Mouse (Mus musculus) lung, embryonic 14.5 days (tissue): ENCODE data around the gene Tmem159. TPM values are rescaled to one million over a fixed set of nuclear protein-coding genes. Genes with fewer than 3 reads are reported as not detected.

Experiments used
- ATAC-seq: fragments of 200-750 bp; cut with Nextera tagmentation; 2 replicates; pipeline ENCODE4 v1.8.0; 2017; ENCODE audit warnings: mild to moderate bottlenecking, moderate TSS enrichment, moderate library complexity; ENCODE audit not compliant: insufficient read depth
- DNase-seq: peaks from one replicate; pipeline ENCODE4 v3.0.0-alpha.2; 2015
- H3K27ac ChIP-seq: fragments of 300-500 bp; sonication (generic); 2 replicates; pipeline ENCODE4 v1.5.1; 2014; ENCODE audit warnings: low read depth, mild to moderate bottlenecking, moderate library complexity
- H3K27me3 ChIP-seq: fragments of 300-500 bp; sonication (generic); 2 replicates; pipeline ENCODE4 v1.6.1; 2014; ENCODE audit warnings: low read length, control low read depth; ENCODE audit not compliant: insufficient read depth
- H3K36me3 ChIP-seq: fragments of 300-500 bp; sonication (generic); 2 replicates; pipeline ENCODE4 v1.6.1; 2014; ENCODE audit warnings: control low read depth; ENCODE audit not compliant: insufficient read depth
- H3K4me1 ChIP-seq: fragments of 300-500 bp; sonication (generic); 2 replicates; pipeline ENCODE4 v1.6.1; 2014; ENCODE audit warnings: antibody characterized with exemption, control low read depth; ENCODE audit not compliant: insufficient read depth
- H3K4me2 ChIP-seq: fragments of 300-500 bp; sonication (generic); 2 replicates; pipeline ENCODE4 v1.6.1; 2014; ENCODE audit warnings: mild to moderate bottlenecking
- H3K4me3 ChIP-seq: fragments of 300-500 bp; sonication (generic); 2 replicates; pipeline ENCODE4 v1.5.1; 2014; ENCODE audit warnings: low read depth, low read length
- H3K9ac ChIP-seq: fragments of 300-500 bp; sonication (generic); 2 replicates; pipeline ENCODE4 v1.6.1; 2014
- H3K9me3 ChIP-seq: fragments of 300-500 bp; sonication (generic); 2 replicates; pipeline ENCODE4 v1.6.1; 2016; ENCODE audit warnings: low read depth, low read length, control low read depth
- CTCF ChIP-seq: IDR thresholded peaks from 2 replicates; pipeline ENCODE4 v1.5.1; 2016; ENCODE audit warnings: antibody characterized with exemption, low read depth
- WGBS: fragments of 180-500 bp; shearing (Covaris S2); extraction: QIAGEN DNeasy Blood & Tissue Kit; methylation state at CpG from one replicate; pipeline ENCODE4 v1.1.7; 2014; 5-methylcytosine and 5-hydroxymethylcytosine counted together
- polyA plus RNA-seq: library from polyadenylated mRNA; unstranded; fragments of >200 nt; fragmentation: Nextera tagmentation; extraction: Ambion mirVana; gene quantifications from 2 replicates; pipeline ENCODE4 v1.2.1, GENCODE M21; 2014

The Tmem159 gene
- polyA plus RNA-seq, 1 experiment from 2014 or later, result 33.5 TPM

DNA sequence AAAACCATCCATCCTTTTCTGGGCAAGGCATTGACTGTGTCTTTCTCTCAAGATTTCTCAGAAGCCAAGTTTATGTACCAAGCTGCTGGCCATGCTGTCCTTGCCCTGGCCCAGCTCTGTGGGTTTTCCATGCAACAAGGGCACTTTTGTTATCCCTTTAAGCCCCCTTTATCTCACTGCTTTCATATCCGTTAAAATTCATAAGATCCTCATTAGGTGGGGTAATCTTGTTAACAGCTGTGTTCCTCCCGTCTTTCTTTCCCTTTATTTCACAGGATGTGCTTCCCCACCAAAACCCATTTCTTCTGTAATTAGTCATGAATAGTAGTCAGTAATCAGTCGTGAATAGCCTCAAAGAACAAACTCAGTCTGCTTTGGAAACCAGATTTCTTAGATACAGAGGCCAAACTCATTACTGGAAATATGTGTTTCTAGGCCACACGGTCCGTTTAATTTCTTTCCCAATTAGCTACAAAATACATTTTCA lies 55.5 kb downstream of the Tmem159 start:
- WGBS, result 49% methylated on average over 5 of the region's 5 CpGs
- no peaks in the 10 kb centered on the region for H3K9me3 ChIP-seq
- H3K27ac ChIP-seq, result no peak overlapping the region
- H3K27me3 ChIP-seq, result no peaks in the 10 kb centered on the region
- no peak overlapping the region for H3K9ac ChIP-seq
- ATAC-seq, result no peak
- H3K4me1 ChIP-seq, result no peaks in the 10 kb centered on the region
- no peak overlapping the region for H3K4me2 ChIP-seq
- TF ChIP-seq CTCF, result no peak
- H3K36me3 ChIP-seq, result no peaks in the 10 kb centered on the region
- H3K4me3 ChIP-seq, result no peak overlapping the region
- no peak for DNase-seq

DNA sequence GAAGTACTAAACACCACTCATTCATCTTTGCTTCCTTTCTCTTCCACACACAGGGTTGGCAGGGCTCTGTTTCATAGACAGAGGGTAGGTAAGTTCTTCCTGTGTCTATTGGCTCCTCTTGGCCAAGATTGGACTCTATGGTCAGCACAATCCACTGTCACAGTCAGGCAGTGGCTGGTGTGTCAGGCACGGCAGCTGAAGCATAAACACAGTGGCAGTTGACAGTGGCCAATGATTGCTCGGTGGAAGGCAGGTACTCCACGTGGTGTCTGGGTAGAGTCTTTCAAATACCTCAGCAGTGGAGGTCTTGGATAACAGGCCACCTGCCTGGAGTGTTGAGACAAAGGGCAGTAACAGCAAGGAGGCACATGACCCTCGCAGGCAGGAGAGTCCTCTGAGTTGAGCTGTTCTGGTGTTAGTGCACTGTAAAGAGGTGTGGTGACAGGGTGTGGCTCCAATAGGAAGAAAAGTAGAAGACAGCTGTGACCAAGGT lies 56.0 kb downstream of the Tmem159 start:
- H3K4me1 ChIP-seq, result no peaks in the 10 kb centered on the region
- H3K4me3 ChIP-seq, result no peak overlapping the region
- no peak overlapping the region for H3K27ac ChIP-seq
- no peaks in the 10 kb centered on the region for H3K27me3 ChIP-seq
- WGBS, result 23% methylated on average over 4 of the region's 4 CpGs
- no peak for TF ChIP-seq CTCF
- DNase-seq (no peak), ATAC-seq (no peak)
- no peak overlapping the region for H3K4me2 ChIP-seq
- no peaks in the 10 kb centered on the region for H3K36me3 ChIP-seq
- H3K9me3 ChIP-seq, result no peaks in the 10 kb centered on the region
- no peak overlapping the region for H3K9ac ChIP-seq

DNA sequence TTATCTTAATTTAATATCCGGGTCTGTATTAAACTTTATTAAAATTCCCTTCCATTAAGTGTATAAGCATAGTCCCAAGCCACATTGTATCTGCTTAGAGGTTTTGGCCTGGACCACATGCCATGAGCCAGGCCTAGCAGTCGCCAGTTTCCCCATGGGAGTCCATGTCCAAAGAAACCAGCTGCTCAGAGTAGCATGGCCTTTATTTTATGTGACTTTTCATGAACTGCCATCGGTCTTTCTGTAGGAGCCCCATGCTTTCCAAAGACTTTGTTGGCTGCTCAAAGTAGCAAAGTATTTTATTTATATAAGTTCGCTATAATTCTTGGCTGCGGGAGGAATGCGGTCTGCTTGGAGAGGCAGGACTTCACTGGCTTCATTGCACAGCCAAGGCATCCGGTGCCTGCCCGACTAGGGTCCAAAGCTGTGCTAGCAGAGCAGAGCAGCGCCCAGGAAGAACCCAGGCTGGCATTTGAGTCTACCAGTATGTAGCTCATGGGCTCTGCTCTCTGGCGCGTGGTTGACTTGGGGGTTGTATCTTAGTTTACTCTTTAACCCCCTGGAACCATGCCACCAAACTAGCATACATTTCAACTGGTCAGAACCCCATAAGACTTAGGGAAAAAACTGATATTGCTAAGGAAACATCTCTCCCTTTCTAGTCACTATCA lies 61.6 kb downstream of the Tmem159 start:
- Histone ChIP-seq H3K4me2 (no peak overlapping the region), H3K9ac (no peak overlapping the region), H3K27me3 (no peaks in the 10 kb centered on the region), H3K4me3 (no peak overlapping the region), H3K36me3 (no peaks in the 10 kb centered on the region), H3K9me3 (no peaks in the 10 kb centered on the region), H3K4me1 (no peaks in the 10 kb centered on the region), H3K27ac (no peak overlapping the region)
- ATAC-seq, result no peak
- TF ChIP-seq CTCF, result no peak
- DNase-seq, result peak; percentile 37
- 76% methylated on average over 11 of the region's 11 CpGs for WGBS

Other genes starting within 250 kb of the Tmem159 start
- gene Lyrm1, start 206.5 kb upstream of the Tmem159 start, polyA plus RNA-seq, result 5.5 and 6.2 TPM in 2 replicates
- 7.3 and 7.8 TPM in 2 replicates for gene Dcun1d3, start 206.1 kb upstream of the Tmem159 start, polyA plus RNA-seq
- gene Dnah3, start 7.1 kb upstream of the Tmem159 start, polyA plus RNA-seq, result 0.05 TPM in 1 of 2 replicates, not detected in the other
- not detected in 2 replicates for gene Zp2, start 42.9 kb downstream of the Tmem159 start, polyA plus RNA-seq
- gene Anks4b, start 71.5 kb downstream of the Tmem159 start, polyA plus RNA-seq, result not detected in 2 replicates
- 3.4 and 4.4 TPM in 2 replicates for gene Crym, start 99.8 kb downstream of the Tmem159 start, polyA plus RNA-seq
- gene Abca14, start 101.6 kb downstream of the Tmem159 start, polyA plus RNA-seq, result 0.20 TPM in 1 of 2 replicates, not detected in the other
- gene Abca15, start 226.3 kb downstream of the Tmem159 start, polyA plus RNA-seq, result not detected in 2 replicates